Mouse (Mus musculus) heart, embryonic 13.5 days (tissue): ENCODE measurements at regions not wholly inside any gene's neighbourhood (a gene's known extent, or its start where the extent isn't known, plus 50 kb on each side); places are given as distances from the start of the nearest gene placed in this dataset.

Experiments used
- ATAC-seq: fragments of 200-750 bp; cut with Nextera tagmentation; 2 replicates; pipeline ENCODE4 v1.8.0; 2017; ENCODE audit warnings: moderate TSS enrichment; ENCODE audit not compliant: insufficient number of reproducible peaks, low FRiP score, low TSS enrichment; ENCODE audit errors: extremely low read depth
- H3K27ac ChIP-seq: fragments of 300-500 bp; sonication (generic); replicated peaks from 2 replicates; pipeline ENCODE4 v1.5.1; 2015; ENCODE audit warnings: moderate library complexity, mild to moderate bottlenecking, inconsistent platforms
- H3K27me3 ChIP-seq: fragments of 300-500 bp; sonication (generic); replicated peaks from 2 replicates; pipeline ENCODE4 v1.6.1; 2015; ENCODE audit warnings: mild to moderate bottlenecking, inconsistent platforms
- H3K36me3 ChIP-seq: fragments of 300-500 bp; sonication (generic); 2 replicates; pipeline ENCODE4 v1.6.1; 2015; ENCODE audit warnings: mild to moderate bottlenecking, inconsistent platforms
- H3K4me1 ChIP-seq: fragments of 300-500 bp; sonication (generic); 2 replicates; pipeline ENCODE4 v1.6.1; 2015; ENCODE audit warnings: inconsistent platforms
- H3K4me2 ChIP-seq: fragments of 300-500 bp; sonication (generic); 2 replicates; pipeline ENCODE4 v1.6.1; 2015; ENCODE audit warnings: inconsistent platforms, mild to moderate bottlenecking, moderate library complexity
- H3K4me3 ChIP-seq: fragments of 300-500 bp; sonication (generic); 2 replicates; pipeline ENCODE4 v1.5.1; 2015; ENCODE audit warnings: moderate library complexity, mild to moderate bottlenecking, inconsistent platforms
- H3K9ac ChIP-seq: fragments of 300-500 bp; sonication (generic); 2 replicates; pipeline ENCODE4 v1.6.1; 2015; ENCODE audit warnings: inconsistent platforms, mild to moderate bottlenecking, moderate library complexity
- H3K9me3 ChIP-seq: fragments of 300-500 bp; sonication (generic); 2 replicates; pipeline ENCODE4 v1.6.1; 2016; ENCODE audit warnings: inconsistent platforms
- WGBS: fragments of 180-500 bp; shearing (Covaris S2); methylation state at CpG from one replicate; pipeline ENCODE4 v1.1.7; 2015; ENCODE audit warnings: mixed read lengths; 5-methylcytosine and 5-hydroxymethylcytosine counted together

GRCm38 (mm10) chr3:34813046-34813625, 162.9 kb downstream of the Sox2 start:
- Histone ChIP-seq H3K4me3 (no peak overlapping the region), H3K36me3 (no peaks in the 10 kb centered on the region), H3K4me1 (no peaks in the 10 kb centered on the region), H3K27ac (no peak overlapping the region), H3K9ac (no peak overlapping the region), H3K27me3 (peaks cover 16% of the 10 kb centered on the region), H3K4me2 (no peak overlapping the region), H3K9me3 (no peaks in the 10 kb centered on the region)
- WGBS, result 52% methylated on average over 9 of the region's 9 CpGs
- ATAC-seq, result no peak

- no peak for ATAC-seq
- Histone ChIP-seq H3K27ac (no peak overlapping the region), H3K9me3 (no peaks in the 10 kb centered on the region), H3K36me3 (no peaks in the 10 kb centered on the region), H3K27me3 (no peaks in the 10 kb centered on the region), H3K4me2 (no peak overlapping the region), H3K4me1 (peaks cover 23% of the 10 kb centered on the region), H3K9ac (no peak overlapping the region), H3K4me3 (no peak overlapping the region)
- WGBS, result 82% methylated on average over 11 of the region's 11 CpGs
Measured at GRCm38 (mm10) chr3:34825036-34825435, 174.8 kb downstream of the Sox2 start.

DNA sequence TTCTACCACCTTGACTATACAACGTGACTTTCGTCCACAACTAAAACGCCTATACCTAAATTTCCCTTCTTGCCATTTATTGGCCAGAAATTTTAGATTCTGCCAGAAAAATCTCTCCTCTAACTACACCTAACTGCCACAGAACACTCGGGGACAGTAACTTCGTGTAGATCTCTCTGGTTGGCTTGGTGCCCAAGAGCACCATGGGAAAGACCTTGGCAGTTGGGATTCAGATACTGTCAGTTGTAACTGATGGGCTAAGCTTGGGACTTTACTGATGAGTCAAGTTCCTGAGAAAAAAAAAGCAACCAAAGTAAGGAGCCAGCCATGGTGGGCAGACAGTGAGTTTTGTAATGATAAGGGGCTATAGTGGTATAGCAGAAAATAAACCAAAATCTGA, 176.2 kb downstream of the Sox2 start:
- Histone ChIP-seq H3K9ac (no peak overlapping the region), H3K36me3 (no peaks in the 10 kb centered on the region), H3K4me1 (peaks cover 23% of the 10 kb centered on the region), H3K4me2 (no peak overlapping the region), H3K27me3 (no peaks in the 10 kb centered on the region), H3K4me3 (no peak overlapping the region), H3K9me3 (no peaks in the 10 kb centered on the region), H3K27ac (no peak overlapping the region; the same call in 1 of the 2 replicates)
- 71% methylated on average over 5 of the region's 5 CpGs for WGBS
- ATAC-seq, result no peak

GRCm38 (mm10) chr3:34828453-34829206, 178.4 kb downstream of the Sox2 start:
- Histone ChIP-seq H3K27me3 (no peaks in the 10 kb centered on the region), H3K9ac (no peak overlapping the region), H3K9me3 (no peaks in the 10 kb centered on the region), H3K4me2 (no peak overlapping the region), H3K4me3 (no peak overlapping the region), H3K4me1 (peaks cover 23% of the 10 kb centered on the region), H3K27ac (no peak overlapping the region), H3K36me3 (no peaks in the 10 kb centered on the region)
- WGBS, result 59% methylated on average over 9 of the region's 9 CpGs
- ATAC-seq, result no peak

DNA sequence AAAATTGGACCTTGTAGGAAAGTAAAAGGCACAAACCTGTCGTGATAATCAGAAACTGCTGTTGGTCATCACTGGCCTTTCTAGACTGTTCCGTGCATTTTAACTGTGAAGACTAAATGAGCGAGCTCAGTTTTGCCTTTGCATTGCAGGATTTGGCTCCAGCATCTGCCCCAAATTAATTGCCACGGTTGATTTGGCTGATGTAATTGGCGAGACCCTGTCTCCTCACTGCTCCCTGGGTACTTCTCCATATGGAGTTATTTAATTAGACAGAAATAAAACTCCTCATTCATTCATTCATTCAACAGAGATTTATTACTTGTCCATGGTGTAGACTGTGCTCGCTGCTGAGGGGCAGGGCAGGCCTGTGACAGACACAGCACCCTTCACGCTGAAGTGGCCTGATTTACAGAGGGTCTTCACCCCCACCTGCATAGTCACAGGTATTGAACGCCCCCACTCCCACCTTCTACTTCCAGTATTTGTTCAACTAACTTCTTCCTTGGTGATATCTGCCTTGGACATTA, 186.6 kb downstream of the Sox2 start:
- H3K4me3 ChIP-seq, result no peak overlapping the region
- H3K27ac ChIP-seq, result no peak overlapping the region
- H3K9ac ChIP-seq, result no peak overlapping the region
- no peaks in the 10 kb centered on the region for H3K36me3 ChIP-seq
- WGBS, result 86% methylated on average over 8 of the region's 8 CpGs
- H3K27me3 ChIP-seq, result no peaks in the 10 kb centered on the region
- ATAC-seq, result no peak
- H3K9me3 ChIP-seq, result no peaks in the 10 kb centered on the region
- H3K4me2 ChIP-seq, result no peak overlapping the region
- H3K4me1 ChIP-seq, result peaks cover 18% of the 10 kb centered on the region

GRCm38 (mm10) chr3:34837644-34838332, 187.6 kb downstream of the Sox2 start:
- H3K9ac ChIP-seq, result no peak overlapping the region
- no peaks in the 10 kb centered on the region for H3K36me3 ChIP-seq
- ATAC-seq, result no peak
- no peak overlapping the region for H3K4me3 ChIP-seq
- H3K27me3 ChIP-seq, result no peaks in the 10 kb centered on the region
- peaks cover 18% of the 10 kb centered on the region for H3K4me1 ChIP-seq
- no peak overlapping the region for H3K27ac ChIP-seq
- no peak overlapping the region for H3K4me2 ChIP-seq
- no peaks in the 10 kb centered on the region for H3K9me3 ChIP-seq
- WGBS, result 69% methylated on average over 11 of the region's 11 CpGs

- H3K4me3 ChIP-seq, result no peak overlapping the region
- WGBS, result 72% methylated on average over 16 of the region's 16 CpGs
- 0 out of 2 replicates have a peak, but pooled peaks cover 3% of the 10 kb centered on the region for H3K9me3 ChIP-seq
- H3K9ac ChIP-seq, result no peak overlapping the region
- ATAC-seq, result no peak
- no peak overlapping the region for H3K27ac ChIP-seq
- H3K4me1 ChIP-seq, result no peaks in the 10 kb centered on the region
- H3K27me3 ChIP-seq, result no peaks in the 10 kb centered on the region
- H3K4me2 ChIP-seq, result no peak overlapping the region
- no peaks in the 10 kb centered on the region for H3K36me3 ChIP-seq
Measured at GRCm38 (mm10) chr3:34860877-34861649, 210.9 kb downstream of the Sox2 start.

DNA sequence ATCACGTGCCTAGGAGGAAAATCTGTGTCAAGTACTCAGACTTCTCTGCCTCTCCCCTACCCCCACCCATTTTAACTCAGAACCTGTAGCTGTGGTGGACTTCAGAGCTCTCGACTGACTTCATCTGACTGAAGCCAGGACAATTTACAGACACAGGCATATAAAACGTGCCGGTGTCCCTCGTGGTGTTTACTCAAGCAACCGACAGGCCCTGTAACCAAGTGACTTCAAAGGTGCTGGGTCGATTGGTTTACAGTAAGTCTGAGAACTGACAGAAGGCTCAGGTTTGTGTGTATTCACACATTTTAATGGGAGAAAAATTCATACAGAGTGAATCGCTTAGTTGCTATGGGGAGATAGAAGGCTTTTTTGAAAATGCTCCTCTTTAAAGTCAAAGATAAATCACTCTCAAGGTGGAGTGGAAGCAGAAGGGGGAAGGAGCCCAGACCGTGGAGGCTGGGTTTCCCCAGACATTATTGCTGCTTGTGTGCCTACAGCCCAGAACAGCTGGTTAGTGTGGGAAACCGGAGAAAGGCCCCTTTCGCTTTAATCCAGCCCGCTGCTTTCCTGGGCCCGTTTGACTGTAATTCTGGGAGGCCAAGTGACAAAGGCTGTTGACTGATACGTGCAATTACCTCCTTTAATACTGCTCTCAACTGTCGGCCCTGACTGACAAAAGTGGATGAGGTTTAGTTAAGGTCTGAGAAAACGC, 218.6 kb downstream of the Sox2 start:
- H3K36me3 ChIP-seq, result no peaks in the 10 kb centered on the region
- no peak for ATAC-seq
- WGBS, result 41% methylated on average over 16 of the region's 16 CpGs
- no peak overlapping the region for H3K9ac ChIP-seq
- no peak overlapping the region for H3K4me2 ChIP-seq
- 0 out of 2 replicates have a peak, but pooled peaks cover 3% of the 10 kb centered on the region for H3K9me3 ChIP-seq
- H3K27ac ChIP-seq, result no peak overlapping the region
- no peak overlapping the region for H3K4me3 ChIP-seq
- H3K27me3 ChIP-seq, result no peaks in the 10 kb centered on the region
- peaks cover 3% of the 10 kb centered on the region; the same call in 1 of the 2 replicates for H3K4me1 ChIP-seq

- no peak overlapping the region for H3K4me3 ChIP-seq
- 78% methylated on average over 6 of the region's 6 CpGs for WGBS
Measured at GRCm38 (mm10) chr3:34869911-34870310, 219.7 kb downstream of the Sox2 start.

GRCm38 (mm10) chr3:34885137-34885536, 234.9 kb downstream of the Sox2 start:
- Histone ChIP-seq H3K9ac (no peak overlapping the region), H3K36me3 (no peaks in the 10 kb centered on the region), H3K9me3 (no peaks in the 10 kb centered on the region), H3K27me3 (no peaks in the 10 kb centered on the region), H3K4me2 (no peak overlapping the region), H3K4me3 (no peak overlapping the region), H3K4me1 (no peaks in the 10 kb centered on the region), H3K27ac (no peak overlapping the region)
- ATAC-seq, result no peak
- 67% methylated on average over 5 of the region's 5 CpGs for WGBS

More at GRCm38 (mm10) chr3:34869911-34870310, 219.7 kb downstream of the Sox2 start:
- Histone ChIP-seq H3K27ac (no peak overlapping the region), H3K4me1 (peaks cover 3% of the 10 kb centered on the region; the same call in 1 of the 2 replicates), H3K36me3 (no peaks in the 10 kb centered on the region), H3K4me2 (no peak overlapping the region), H3K9ac (no peak overlapping the region), H3K9me3 (no peaks in the 10 kb centered on the region), H3K27me3 (no peaks in the 10 kb centered on the region)
- no peak for ATAC-seq
